Mouse (Mus musculus) thymus, adult 2 months (tissue): Measurements from ENCODE around the gene Txnrd2. TPM values are rescaled to one million over a fixed set of nuclear protein-coding genes. Genes with fewer than 3 reads are reported as not detected.

ENCODE experiments used
- DNase-seq: peaks from one replicate; pipeline ENCODE4 v3.0.0; 2021
- H3K27ac ChIP-seq: fragments of 200-500 bp; 2 replicates; pipeline ENCODE4 v1.5.1; 2012; ENCODE audit warnings: low read length, control low read depth; ENCODE audit not compliant: control insufficient read depth, insufficient read depth
- H3K27me3 ChIP-seq: fragments of 200-500 bp; 2 replicates; pipeline ENCODE4 v1.6.1; 2012; ENCODE audit warnings: mild to moderate bottlenecking, low read length, moderate library complexity, mixed read lengths; ENCODE audit not compliant: control insufficient read depth, insufficient read depth
- H3K36me3 ChIP-seq: fragments of 200-500 bp; 2 replicates; pipeline ENCODE4 v1.6.1; 2012; ENCODE audit warnings: mild to moderate bottlenecking, low read length, moderate library complexity; ENCODE audit not compliant: control insufficient read depth, insufficient read depth
- H3K4me1 ChIP-seq: fragments of 200-500 bp; replicated peaks from 2 replicates; pipeline ENCODE4 v1.6.1; 2012; ENCODE audit warnings: low read length; ENCODE audit not compliant: control insufficient read depth, insufficient read depth
- H3K4me3 ChIP-seq: fragments of 200-500 bp; 2 replicates; pipeline ENCODE4 v1.5.1; 2012; ENCODE audit warnings: mild to moderate bottlenecking, low read length, control low read depth, moderate library complexity; ENCODE audit not compliant: control insufficient read depth, insufficient read depth
- CTCF ChIP-seq: fragments of 200-500 bp; IDR thresholded peaks from 2 replicates; pipeline ENCODE4 v1.5.1; 2012; ENCODE audit warnings: mild to moderate bottlenecking, control low read depth, low read length, moderate library complexity, borderline replicate concordance; ENCODE audit not compliant: control insufficient read depth, poor library complexity, insufficient read depth; ENCODE audit errors: extremely low read depth
- POLR2A ChIP-seq: fragments of 200-500 bp; IDR thresholded peaks from 2 replicates; pipeline ENCODE4 v1.6.1; 2012; ENCODE audit warnings: mild to moderate bottlenecking, low read length, control low read depth, moderate library complexity; ENCODE audit not compliant: control insufficient read depth, poor library complexity, insufficient read depth; ENCODE audit errors: extremely low read depth
- WGBS: fragments of 180-500 bp; shearing (Covaris S2); methylation state at CpG from one replicate; pipeline ENCODE4 v1.1.7; 2018; 5-methylcytosine and 5-hydroxymethylcytosine counted together
- polyA plus RNA-seq: library from polyadenylated mRNA; depleted of rRNA; stranded (reverse); fragments of >200 nt; gene quantifications from 2 replicates; pipeline ENCODE4 v1.2.3, GENCODE M21; 2012

The Txnrd2 gene
- polyA plus RNA-seq, 1 experiment: 10.6 TPM

GRCm38 (mm10) chr16:18387704-18388582, 38.2 kb upstream of the Txnrd2 start:
- no peak for DNase-seq

GRCm38 (mm10) chr16:18388583-18389435, 37.4 kb upstream of the Txnrd2 start:
- Histone ChIP-seq H3K27ac (peak overlapping the region; percentile 59; the same call in 1 of the 2 replicates), H3K4me3 (no peak overlapping the region), H3K4me1 (peaks cover 48% of the 10 kb centered on the region), H3K36me3 (no peaks in the 10 kb centered on the region), H3K27me3 (no peaks in the 10 kb centered on the region)
- TF ChIP-seq CTCF (no peak), POLR2A (no peak)
- DNase-seq: no peak
- WGBS: 81% methylated on average over 14 of the region's 14 CpGs

More at GRCm38 (mm10) chr16:18387704-18388582, 38.2 kb upstream of the Txnrd2 start:
- H3K4me3 ChIP-seq: no peak overlapping the region
- H3K27me3 ChIP-seq: no peaks in the 10 kb centered on the region
- H3K27ac ChIP-seq: peak overlapping the region; percentile 59
- peaks cover 39% of the 10 kb centered on the region for H3K4me1 ChIP-seq
- H3K36me3 ChIP-seq: no peaks in the 10 kb centered on the region
- WGBS: 59% methylated on average over 6 of the region's 7 CpGs
- TF ChIP-seq CTCF (no peak), POLR2A (no peak)

GRCm38 (mm10) chr16:18390399-18390798, 35.8 kb upstream of the Txnrd2 start:
- Histone ChIP-seq H3K36me3 (no peaks in the 10 kb centered on the region), H3K4me3 (no peak overlapping the region), H3K4me1 (peaks cover 44% of the 10 kb centered on the region), H3K27me3 (no peaks in the 10 kb centered on the region), H3K27ac (no peak overlapping the region)
- TF ChIP-seq POLR2A: no peak
- no peak for TF ChIP-seq CTCF
- WGBS: 97% methylated on average over 6 of the region's 6 CpGs
- no peak for DNase-seq

GRCm38 (mm10) chr16:18391127-18391526, 35.1 kb upstream of the Txnrd2 start:
- Histone ChIP-seq H3K27me3 (no peaks in the 10 kb centered on the region), H3K36me3 (no peaks in the 10 kb centered on the region), H3K4me3 (no peak overlapping the region), H3K4me1 (peaks cover 44% of the 10 kb centered on the region), H3K27ac (no peak overlapping the region)
- 97% methylated on average over 3 of the region's 3 CpGs for WGBS
- DNase-seq: no peak
- no peak for TF ChIP-seq POLR2A
- no peak for TF ChIP-seq CTCF

- TF ChIP-seq CTCF (no peak), POLR2A (no peak)
- no peak for DNase-seq
- H3K27ac ChIP-seq: no peak overlapping the region
- no peak overlapping the region for H3K4me3 ChIP-seq
- H3K27me3 ChIP-seq: no peaks in the 10 kb centered on the region
- 92% methylated on average over 3 of the region's 3 CpGs for WGBS
- H3K36me3 ChIP-seq: no peaks in the 10 kb centered on the region
- peaks cover 44% of the 10 kb centered on the region for H3K4me1 ChIP-seq
Observed at GRCm38 (mm10) chr16:18391728-18392127, 34.5 kb upstream of the Txnrd2 start.

- Histone ChIP-seq H3K27me3 (no peaks in the 10 kb centered on the region), H3K27ac (no peak overlapping the region), H3K4me1 (peaks cover 38% of the 10 kb centered on the region), H3K36me3 (peaks cover 6% of the 10 kb centered on the region; the same call in 1 of the 2 replicates), H3K4me3 (peak overlapping the region; percentile 98)
- under 1% methylated on average over 63 of the region's 63 CpGs for WGBS
- DNase-seq: peak; percentile 87
- no peak for TF ChIP-seq POLR2A
- peak; percentile 67; the same call in 1 of the 2 replicates for TF ChIP-seq CTCF
Observed at GRCm38 (mm10) chr16:18392469-18393426, 33.4 kb upstream of the Txnrd2 start.
